Mouse (Mus musculus) neural tube, embryonic 10.5 days (tissue): ENCODE results near the gene Gsk3a.

Experiments used
- DNase-seq: peaks from one replicate; pipeline ENCODE4 v3.0.0-alpha.2; 2017; ENCODE audit warnings: low spot score; ENCODE audit errors: extremely low spot score

Gsk3a gene

GRCm38 (mm10) chr7:25237249-25238014 lies at the start of gene Gsk3a:
Gsk3a (minus strand) TSS chr7:25237851.
- no peak for DNase-seq

- DNase-seq = no peak
Measured at GRCm38 (mm10) chr7:25286989-25287388, 49.3 kb upstream of the Gsk3a start.

- no peak for DNase-seq
Measured at GRCm38 (mm10) chr7:25285511-25286238, 48.0 kb upstream of the Gsk3a start.

- DNase-seq = no peak
Measured at GRCm38 (mm10) chr7:25284766-25285165, 47.1 kb upstream of the Gsk3a start.

GRCm38 (mm10) chr7:25284171-25284570 lies 46.5 kb upstream of the Gsk3a start:
- DNase-seq = no peak

GRCm38 (mm10) chr7:25283637-25284036 lies 46.0 kb upstream of the Gsk3a start:
- DNase-seq = no peak

- peak; percentile 72 for DNase-seq
Measured at GRCm38 (mm10) chr7:25282731-25283211, 45.1 kb upstream of the Gsk3a start.

- peak; percentile 96 for DNase-seq
Measured at GRCm38 (mm10) chr7:25281734-25282601, 44.3 kb upstream of the Gsk3a start.

GRCm38 (mm10) chr7:25281166-25281733 lies 43.6 kb upstream of the Gsk3a start:
- DNase-seq = no peak

- DNase-seq = peak; percentile 40
Measured at GRCm38 (mm10) chr7:25279861-25280791, 42.5 kb upstream of the Gsk3a start.

- peak; percentile 56 for DNase-seq
Measured at GRCm38 (mm10) chr7:25279076-25279860, 41.6 kb upstream of the Gsk3a start.

- DNase-seq = peak; percentile 92
Measured at GRCm38 (mm10) chr7:25278341-25279075, 40.9 kb upstream of the Gsk3a start.

GRCm38 (mm10) chr7:25277998-25278340 lies 40.3 kb upstream of the Gsk3a start:
- no peak for DNase-seq

- no peak for DNase-seq
Measured at GRCm38 (mm10) chr7:25277405-25277804, 39.8 kb upstream of the Gsk3a start.

GRCm38 (mm10) chr7:25275555-25276298 lies 38.1 kb upstream of the Gsk3a start:
- no peak for DNase-seq

GRCm38 (mm10) chr7:25274996-25275395 lies 37.3 kb upstream of the Gsk3a start:
- no peak for DNase-seq

GRCm38 (mm10) chr7:25274571-25274970 lies 36.9 kb upstream of the Gsk3a start:
- no peak for DNase-seq
